Mouse (Mus musculus): ENCODE measurements around the gene Psmd4. TPM values are rescaled to one million over a fixed set of nuclear protein-coding genes. Genes with fewer than 3 reads are reported as not detected.

Gene Psmd4
- polyA plus RNA-seq (2014; fragmentation: Nextera tagmentation; extraction: Ambion mirVana), result 231 and 247 TPM in 2 replicates

GRCm38 (mm10) chr3:95042166-95042837, at the start of gene Psmd4:
Psmd4 (minus strand) TSS chr3:95042614.
- peak within 1 kb of the TSS; percentile 83 for H3K9ac ChIP-seq (ENCODE audit: low read depth, low read length)
- H3K4me1 ChIP-seq (ENCODE audit: control insufficient read depth, insufficient read depth, low read length), result peaks cover 5% of the 10 kb centered on the region
- peak within 1 kb of the TSS; percentile 71 for H3K4me3 ChIP-seq (ENCODE audit: low read depth, low read length)
- no peaks in the 10 kb centered on the region for H3K9me3 ChIP-seq (replicated peaks; ENCODE audit: control insufficient read depth, low read length)
- peak within 1 kb of the TSS; percentile 85 for H3K4me2 ChIP-seq
- H3K27ac ChIP-seq (ENCODE audit: low read depth, low read length), result peak within 1 kb of the TSS; percentile 36
- 0 out of 2 replicates have a peak, but pooled peaks cover 4% of the 10 kb centered on the region for H3K36me3 ChIP-seq (ENCODE audit: control insufficient read depth, insufficient read depth, low read length)
- H3K27me3 ChIP-seq (ENCODE audit: control insufficient read depth, insufficient read depth, low read length), result no peaks in the 10 kb centered on the region
- peak; percentile 96 for ATAC-seq (replicated peaks; ENCODE audit: insufficient number of reproducible peaks, low FRiP score, low TSS enrichment)
- under 1% methylated on average over 35 of the region's 36 CpGs for WGBS (ENCODE audit: insufficient replicate concordance)

GRCm38 (mm10) chr3:95088071-95088470, 45.7 kb upstream of the Psmd4 start:
- no peak for ATAC-seq (replicated peaks; ENCODE audit: insufficient number of reproducible peaks, low FRiP score, low TSS enrichment)
- no peaks in the 10 kb centered on the region for H3K27me3 ChIP-seq (ENCODE audit: control insufficient read depth, insufficient read depth, low read length)
- 94% methylated on average over 1 of the region's 1 CpGs for WGBS (ENCODE audit: insufficient replicate concordance)
- no peaks in the 10 kb centered on the region for H3K9me3 ChIP-seq (replicated peaks; ENCODE audit: control insufficient read depth, low read length)
- no peaks in the 10 kb centered on the region for H3K4me1 ChIP-seq (ENCODE audit: control insufficient read depth, insufficient read depth, low read length)
- no peak overlapping the region for H3K27ac ChIP-seq (ENCODE audit: low read depth, low read length)
- no peak overlapping the region for H3K9ac ChIP-seq (ENCODE audit: low read depth, low read length)
- H3K4me2 ChIP-seq, result no peak overlapping the region
- no peak overlapping the region for H3K4me3 ChIP-seq (ENCODE audit: low read depth, low read length)
- H3K36me3 ChIP-seq (ENCODE audit: control insufficient read depth, insufficient read depth, low read length), result no peaks in the 10 kb centered on the region

- no peak overlapping the region for H3K27ac ChIP-seq (ENCODE audit: low read depth, low read length)
- no peak for ATAC-seq (replicated peaks; ENCODE audit: insufficient number of reproducible peaks, low FRiP score, low TSS enrichment)
- no peaks in the 10 kb centered on the region for H3K4me1 ChIP-seq (ENCODE audit: control insufficient read depth, insufficient read depth, low read length)
- H3K9ac ChIP-seq (ENCODE audit: low read depth, low read length), result no peak overlapping the region
- no peak overlapping the region for H3K4me2 ChIP-seq
- no peaks in the 10 kb centered on the region for H3K27me3 ChIP-seq (ENCODE audit: control insufficient read depth, insufficient read depth, low read length)
- no peaks in the 10 kb centered on the region for H3K9me3 ChIP-seq (replicated peaks; ENCODE audit: control insufficient read depth, low read length)
- 91% methylated on average over 2 of the region's 2 CpGs for WGBS (ENCODE audit: insufficient replicate concordance)
- H3K36me3 ChIP-seq (ENCODE audit: control insufficient read depth, insufficient read depth, low read length), result peaks cover 48% of the 10 kb centered on the region
- H3K4me3 ChIP-seq (ENCODE audit: low read depth, low read length), result no peak overlapping the region
These were observed 29.2 kb upstream of the Psmd4 start for GRCm38 (mm10) chr3:95071606-95072005.

GRCm38 (mm10) chr3:95066570-95066969, 24.2 kb upstream of the Psmd4 start:
- Histone ChIP-seq H3K4me1 (ENCODE audit: control insufficient read depth, insufficient read depth, low read length) (peaks cover 5% of the 10 kb centered on the region; the same call in 1 of the 2 replicates), H3K9ac (ENCODE audit: low read depth, low read length) (no peak overlapping the region), H3K27ac (ENCODE audit: low read depth, low read length) (no peak overlapping the region), H3K4me2 (no peak overlapping the region), H3K27me3 (ENCODE audit: control insufficient read depth, insufficient read depth, low read length) (no peaks in the 10 kb centered on the region), H3K36me3 (ENCODE audit: control insufficient read depth, insufficient read depth, low read length) (peaks cover 52% of the 10 kb centered on the region), H3K4me3 (ENCODE audit: low read depth, low read length) (no peak overlapping the region), H3K9me3 (replicated peaks; ENCODE audit: control insufficient read depth, low read length) (no peaks in the 10 kb centered on the region)
- ATAC-seq (replicated peaks; ENCODE audit: insufficient number of reproducible peaks, low FRiP score, low TSS enrichment), result peak; percentile 57; the same call in 1 of the 2 replicates
- 71% methylated on average over 11 of the region's 11 CpGs for WGBS (ENCODE audit: insufficient replicate concordance)

GRCm38 (mm10) chr3:95066095-95066494, 23.7 kb upstream of the Psmd4 start:
- Histone ChIP-seq H3K9me3 (replicated peaks; ENCODE audit: control insufficient read depth, low read length) (no peaks in the 10 kb centered on the region), H3K4me2 (no peak overlapping the region), H3K36me3 (ENCODE audit: control insufficient read depth, insufficient read depth, low read length) (peaks cover 52% of the 10 kb centered on the region), H3K27ac (ENCODE audit: low read depth, low read length) (no peak overlapping the region), H3K4me3 (ENCODE audit: low read depth, low read length) (no peak overlapping the region), H3K9ac (ENCODE audit: low read depth, low read length) (no peak overlapping the region), H3K4me1 (ENCODE audit: control insufficient read depth, insufficient read depth, low read length) (peaks cover 5% of the 10 kb centered on the region; the same call in 1 of the 2 replicates), H3K27me3 (ENCODE audit: control insufficient read depth, insufficient read depth, low read length) (no peaks in the 10 kb centered on the region)
- 0 out of 2 replicates have a peak, but pooled peaks have one; percentile 8 for ATAC-seq (replicated peaks; ENCODE audit: insufficient number of reproducible peaks, low FRiP score, low TSS enrichment)
- WGBS (ENCODE audit: insufficient replicate concordance), result 86% methylated on average over 6 of the region's 6 CpGs

- Histone ChIP-seq H3K4me3 (ENCODE audit: low read depth, low read length) (no peak overlapping the region), H3K27ac (ENCODE audit: low read depth, low read length) (no peak overlapping the region), H3K4me2 (no peak overlapping the region), H3K27me3 (ENCODE audit: control insufficient read depth, insufficient read depth, low read length) (no peaks in the 10 kb centered on the region), H3K36me3 (ENCODE audit: control insufficient read depth, insufficient read depth, low read length) (peaks cover 54% of the 10 kb centered on the region), H3K9me3 (replicated peaks; ENCODE audit: control insufficient read depth, low read length) (no peaks in the 10 kb centered on the region), H3K9ac (ENCODE audit: low read depth, low read length) (no peak overlapping the region), H3K4me1 (ENCODE audit: control insufficient read depth, insufficient read depth, low read length) (peaks cover 5% of the 10 kb centered on the region; the same call in 1 of the 2 replicates)
- ATAC-seq (replicated peaks; ENCODE audit: insufficient number of reproducible peaks, low FRiP score, low TSS enrichment), result no peak
- WGBS (ENCODE audit: insufficient replicate concordance), result 82% methylated on average over 1 of the region's 1 CpGs
These were observed 23.1 kb upstream of the Psmd4 start for GRCm38 (mm10) chr3:95065553-95065952.

GRCm38 (mm10) chr3:95063741-95064140, 21.3 kb upstream of the Psmd4 start:
- Histone ChIP-seq H3K27me3 (ENCODE audit: control insufficient read depth, insufficient read depth, low read length) (no peaks in the 10 kb centered on the region), H3K4me1 (ENCODE audit: control insufficient read depth, insufficient read depth, low read length) (peaks cover 5% of the 10 kb centered on the region; the same call in 1 of the 2 replicates), H3K9ac (ENCODE audit: low read depth, low read length) (no peak overlapping the region), H3K27ac (ENCODE audit: low read depth, low read length) (no peak overlapping the region), H3K36me3 (ENCODE audit: control insufficient read depth, insufficient read depth, low read length) (peaks cover 59% of the 10 kb centered on the region), H3K4me2 (no peak overlapping the region), H3K9me3 (replicated peaks; ENCODE audit: control insufficient read depth, low read length) (no peaks in the 10 kb centered on the region), H3K4me3 (ENCODE audit: low read depth, low read length) (no peak overlapping the region)
- 92% methylated on average over 4 of the region's 4 CpGs for WGBS (ENCODE audit: insufficient replicate concordance)
- no peak for ATAC-seq (replicated peaks; ENCODE audit: insufficient number of reproducible peaks, low FRiP score, low TSS enrichment)

GRCm38 (mm10) chr3:95058078-95058477, 15.7 kb upstream of the Psmd4 start:
- Histone ChIP-seq H3K4me3 (ENCODE audit: low read depth, low read length) (no peak overlapping the region), H3K27me3 (ENCODE audit: control insufficient read depth, insufficient read depth, low read length) (no peaks in the 10 kb centered on the region), H3K27ac (ENCODE audit: low read depth, low read length) (no peak overlapping the region), H3K36me3 (ENCODE audit: control insufficient read depth, insufficient read depth, low read length) (peaks cover 34% of the 10 kb centered on the region), H3K4me1 (ENCODE audit: control insufficient read depth, insufficient read depth, low read length) (peaks cover 26% of the 10 kb centered on the region), H3K4me2 (no peak overlapping the region), H3K9me3 (replicated peaks; ENCODE audit: control insufficient read depth, low read length) (no peaks in the 10 kb centered on the region), H3K9ac (ENCODE audit: low read depth, low read length) (no peak overlapping the region)
- WGBS (ENCODE audit: insufficient replicate concordance), result 78% methylated on average over 8 of the region's 8 CpGs
- ATAC-seq (replicated peaks; ENCODE audit: insufficient number of reproducible peaks, low FRiP score, low TSS enrichment), result no peak

GRCm38 (mm10) chr3:95056275-95056674, 13.9 kb upstream of the Psmd4 start:
- peaks cover 27% of the 10 kb centered on the region for H3K36me3 ChIP-seq (ENCODE audit: control insufficient read depth, insufficient read depth, low read length)
- no peak overlapping the region for H3K27ac ChIP-seq (ENCODE audit: low read depth, low read length)
- no peak overlapping the region for H3K9ac ChIP-seq (ENCODE audit: low read depth, low read length)
- H3K4me1 ChIP-seq (ENCODE audit: control insufficient read depth, insufficient read depth, low read length), result peaks cover 21% of the 10 kb centered on the region
- H3K9me3 ChIP-seq (replicated peaks; ENCODE audit: control insufficient read depth, low read length), result no peaks in the 10 kb centered on the region
- ATAC-seq (replicated peaks; ENCODE audit: insufficient number of reproducible peaks, low FRiP score, low TSS enrichment), result no peak
- 79% methylated on average over 7 of the region's 7 CpGs for WGBS (ENCODE audit: insufficient replicate concordance)
- H3K4me2 ChIP-seq, result no peak overlapping the region
- no peaks in the 10 kb centered on the region for H3K27me3 ChIP-seq (ENCODE audit: control insufficient read depth, insufficient read depth, low read length)
- H3K4me3 ChIP-seq (ENCODE audit: low read depth, low read length), result no peak overlapping the region
